Mouse (Mus musculus) liver, embryonic 12.5 days (tissue): ENCODE results near the gene Ccdc194. TPM values are rescaled to one million over a fixed set of nuclear protein-coding genes. Genes with fewer than 3 reads are reported as not detected.

Source experiments
- ATAC-seq: fragments of 200-750 bp; cut with Nextera tagmentation; 2 replicates; pipeline ENCODE4 v1.8.0; 2017; ENCODE audit warnings: moderate number of reproducible peaks, mild to moderate bottlenecking, moderate library complexity
- H3K27ac ChIP-seq: fragments of 300-500 bp; sonication (generic); 2 replicates; pipeline ENCODE4 v1.5.1; 2016; ENCODE audit warnings: mild to moderate bottlenecking
- H3K27me3 ChIP-seq: fragments of 300-500 bp; sonication (generic); replicated peaks from 2 replicates; pipeline ENCODE4 v1.6.1; 2016; ENCODE audit warnings: mild to moderate bottlenecking, moderate library complexity
- H3K36me3 ChIP-seq: fragments of 300-500 bp; sonication (generic); 2 replicates; pipeline ENCODE4 v1.6.1; 2016; ENCODE audit warnings: mild to moderate bottlenecking, moderate library complexity
- H3K4me1 ChIP-seq: fragments of 300-500 bp; sonication (generic); 2 replicates; pipeline ENCODE4 v1.6.1; 2016
- H3K4me2 ChIP-seq: fragments of 300-500 bp; sonication (generic); 2 replicates; pipeline ENCODE4 v1.6.1; 2016; ENCODE audit warnings: mild to moderate bottlenecking, moderate library complexity
- H3K4me3 ChIP-seq: fragments of 300-500 bp; sonication (generic); 2 replicates; pipeline ENCODE4 v1.5.1; 2016; ENCODE audit warnings: mild to moderate bottlenecking, moderate library complexity
- H3K9ac ChIP-seq: fragments of 300-500 bp; sonication (generic); 2 replicates; pipeline ENCODE4 v1.6.1; 2016; ENCODE audit warnings: mild to moderate bottlenecking, moderate library complexity
- H3K9me3 ChIP-seq: fragments of 300-500 bp; sonication (generic); replicated peaks from 2 replicates; pipeline ENCODE4 v1.6.1; 2016; ENCODE audit warnings: mild to moderate bottlenecking, moderate library complexity
- WGBS: fragments of 180-500 bp; shearing (Covaris S2); methylation state at CpG from one replicate; pipeline ENCODE4 v1.1.7; 2016; ENCODE audit not compliant: insufficient replicate concordance; 5-methylcytosine and 5-hydroxymethylcytosine counted together
- polyA plus RNA-seq: library from polyadenylated mRNA; unstranded; fragments of >200 nt; fragmentation: Nextera tagmentation; extraction: Ambion mirVana; gene quantifications from 2 replicates; pipeline ENCODE4 v1.2.1, GENCODE M21; 2016

The Ccdc194 gene
- polyA plus RNA-seq, 1 experiment from 2014 or later = 0.30 TPM

- Histone ChIP-seq H3K4me2 (0 out of 2 replicates have a peak overlapping the region, but pooled peaks have one; percentile 8), H3K9ac (no peak overlapping the region), H3K9me3 (no peaks in the 10 kb centered on the region), H3K4me3 (no peak overlapping the region), H3K27me3 (0 out of 2 replicates have a peak, but pooled peaks cover 3% of the 10 kb centered on the region), H3K27ac (peak overlapping the region; percentile 54; the same call in 1 of the 2 replicates), H3K4me1 (peaks cover 47% of the 10 kb centered on the region), H3K36me3 (peaks cover 8% of the 10 kb centered on the region)
- 40% methylated on average over 15 of the region's 16 CpGs for WGBS
- ATAC-seq = 0 out of 2 replicates have a peak, but pooled peaks have one; percentile 19
Observed at GRCm38 (mm10) chr8:71498816-71499690, 26.5 kb downstream of the Ccdc194 start.

- H3K4me2 ChIP-seq = no peak overlapping the region
- peaks cover 51% of the 10 kb centered on the region for H3K4me1 ChIP-seq
- peaks cover 17% of the 10 kb centered on the region for H3K36me3 ChIP-seq
- H3K9me3 ChIP-seq = no peaks in the 10 kb centered on the region
- peak overlapping the region; percentile 54; the same call in 1 of the 2 replicates for H3K27ac ChIP-seq
- no peak overlapping the region for H3K4me3 ChIP-seq
- H3K27me3 ChIP-seq = 0 out of 2 replicates have a peak, but pooled peaks cover 3% of the 10 kb centered on the region
- 35% methylated on average over 15 of the region's 15 CpGs for WGBS
- H3K9ac ChIP-seq = no peak overlapping the region
- ATAC-seq = no peak
Observed at GRCm38 (mm10) chr8:71497881-71498501, 27.5 kb downstream of the Ccdc194 start.

- Histone ChIP-seq H3K4me1 (peaks cover 54% of the 10 kb centered on the region), H3K4me3 (no peak overlapping the region), H3K27ac (no peak overlapping the region), H3K36me3 (peaks cover 25% of the 10 kb centered on the region), H3K27me3 (0 out of 2 replicates have a peak, but pooled peaks cover 3% of the 10 kb centered on the region), H3K9ac (no peak overlapping the region), H3K9me3 (no peaks in the 10 kb centered on the region), H3K4me2 (no peak overlapping the region)
- no peak for ATAC-seq
- WGBS = 75% methylated on average over 1 of the region's 1 CpGs
Observed at GRCm38 (mm10) chr8:71497077-71497645, 28.4 kb downstream of the Ccdc194 start.

- H3K27me3 ChIP-seq = no peaks in the 10 kb centered on the region
Observed at GRCm38 (mm10) chr8:71496481-71496880, 29.0 kb downstream of the Ccdc194 start.

GRCm38 (mm10) chr8:71495811-71496210 lies 29.7 kb downstream of the Ccdc194 start:
- Histone ChIP-seq H3K4me2 (no peak overlapping the region), H3K9ac (no peak overlapping the region)
- WGBS = 91% methylated on average over 5 of the region's 5 CpGs

More at GRCm38 (mm10) chr8:71496481-71496880, 29.0 kb downstream of the Ccdc194 start:
- ATAC-seq = no peak
- Histone ChIP-seq H3K4me2 (no peak overlapping the region), H3K4me3 (no peak overlapping the region), H3K9me3 (no peaks in the 10 kb centered on the region), H3K4me1 (peaks cover 54% of the 10 kb centered on the region), H3K9ac (no peak overlapping the region), H3K36me3 (peaks cover 32% of the 10 kb centered on the region), H3K27ac (no peak overlapping the region)
- 51% methylated on average over 11 of the region's 11 CpGs for WGBS

GRCm38 (mm10) chr8:71495039-71495438 lies 30.5 kb downstream of the Ccdc194 start:
- Histone ChIP-seq H3K9ac (no peak overlapping the region), H3K27ac (no peak overlapping the region), H3K36me3 (peaks cover 46% of the 10 kb centered on the region), H3K4me3 (no peak overlapping the region), H3K4me2 (no peak overlapping the region), H3K9me3 (no peaks in the 10 kb centered on the region), H3K4me1 (peaks cover 52% of the 10 kb centered on the region), H3K27me3 (no peaks in the 10 kb centered on the region)
- 30% methylated on average over 16 of the region's 16 CpGs for WGBS
- peak; percentile 20; the same call in 1 of the 2 replicates for ATAC-seq

More at GRCm38 (mm10) chr8:71495811-71496210, 29.7 kb downstream of the Ccdc194 start:
- H3K4me1 ChIP-seq = peaks cover 54% of the 10 kb centered on the region
- H3K27me3 ChIP-seq = no peaks in the 10 kb centered on the region
- no peak overlapping the region for H3K4me3 ChIP-seq
- H3K36me3 ChIP-seq = peaks cover 39% of the 10 kb centered on the region
- no peak overlapping the region for H3K27ac ChIP-seq
- no peaks in the 10 kb centered on the region for H3K9me3 ChIP-seq
- ATAC-seq = no peak

- Histone ChIP-seq H3K9ac (peak overlapping the region; percentile 84), H3K27ac (peak overlapping the region; percentile 82), H3K36me3 (peaks cover 37% of the 10 kb centered on the region), H3K4me1 (peaks cover 48% of the 10 kb centered on the region), H3K9me3 (no peaks in the 10 kb centered on the region), H3K27me3 (peaks cover 7% of the 10 kb centered on the region; the same call in 1 of the 2 replicates), H3K4me2 (peak overlapping the region; percentile 100), H3K4me3 (peak overlapping the region; percentile 85)
- ATAC-seq = peak; percentile 85
- WGBS = under 1% methylated on average over 22 of the region's 22 CpGs
Observed at GRCm38 (mm10) chr8:71488454-71488853, 37.1 kb downstream of the Ccdc194 start.

GRCm38 (mm10) chr8:71487691-71488445 lies 37.6 kb downstream of the Ccdc194 start, which contains the start of gene Gtpbp3:
Gene Gtpbp3, plus strand, starts transcription at chr8:71488103.
- peak within 1 kb of the TSS; percentile 100 for H3K4me2 ChIP-seq
- H3K4me3 ChIP-seq = peak within 1 kb of the TSS; percentile 85
- peak within 1 kb of the TSS; percentile 84 for H3K9ac ChIP-seq
- peaks cover 45% of the 10 kb centered on the region for H3K4me1 ChIP-seq
- H3K27me3 ChIP-seq = peaks cover 7% of the 10 kb centered on the region; the same call in 1 of the 2 replicates
- H3K36me3 ChIP-seq = peaks cover 32% of the 10 kb centered on the region
- peak; percentile 45 for ATAC-seq
- peak within 1 kb of the TSS; percentile 82 for H3K27ac ChIP-seq
- WGBS = 2% methylated on average over 33 of the region's 33 CpGs
- H3K9me3 ChIP-seq = no peaks in the 10 kb centered on the region

- Histone ChIP-seq H3K9ac (peak overlapping the region; percentile 69; the same call in 1 of the 2 replicates), H3K4me2 (peak overlapping the region; percentile 91), H3K4me1 (peaks cover 46% of the 10 kb centered on the region), H3K27me3 (peaks cover 20% of the 10 kb centered on the region), H3K4me3 (peak overlapping the region; percentile 66), H3K36me3 (peaks cover 17% of the 10 kb centered on the region), H3K27ac (no peak overlapping the region), H3K9me3 (no peaks in the 10 kb centered on the region)
- 33% methylated on average over 7 of the region's 7 CpGs for WGBS
- ATAC-seq = no peak
Observed at GRCm38 (mm10) chr8:71486136-71486529, 39.4 kb downstream of the Ccdc194 start.

GRCm38 (mm10) chr8:71485142-71486135 lies 40.1 kb downstream of the Ccdc194 start, which contains the start of gene Ano8:
Gene Ano8, minus strand, starts transcription at chr8:71485963.
- H3K4me3 ChIP-seq = peak within 1 kb of the TSS; percentile 66
- peaks cover 53% of the 10 kb centered on the region for H3K4me1 ChIP-seq
- H3K4me2 ChIP-seq = peak within 1 kb of the TSS; percentile 91
- ATAC-seq = peak; percentile 10; the same call in 1 of the 2 replicates
- H3K27me3 ChIP-seq = peaks cover 27% of the 10 kb centered on the region
- H3K36me3 ChIP-seq = peaks cover 10% of the 10 kb centered on the region
- 6% methylated on average over 53 of the region's 58 CpGs for WGBS
- no peaks in the 10 kb centered on the region for H3K9me3 ChIP-seq
- H3K9ac ChIP-seq = peak within 1 kb of the TSS; percentile 69
- H3K27ac ChIP-seq = no peak within 1 kb of the TSS
